Mouse (Mus musculus): Measurements from ENCODE around the gene Scube1.
A peak's percentile ranks its signal among the peaks of the same experiment; 100 is the strongest.

Gene Scube1

DNA sequence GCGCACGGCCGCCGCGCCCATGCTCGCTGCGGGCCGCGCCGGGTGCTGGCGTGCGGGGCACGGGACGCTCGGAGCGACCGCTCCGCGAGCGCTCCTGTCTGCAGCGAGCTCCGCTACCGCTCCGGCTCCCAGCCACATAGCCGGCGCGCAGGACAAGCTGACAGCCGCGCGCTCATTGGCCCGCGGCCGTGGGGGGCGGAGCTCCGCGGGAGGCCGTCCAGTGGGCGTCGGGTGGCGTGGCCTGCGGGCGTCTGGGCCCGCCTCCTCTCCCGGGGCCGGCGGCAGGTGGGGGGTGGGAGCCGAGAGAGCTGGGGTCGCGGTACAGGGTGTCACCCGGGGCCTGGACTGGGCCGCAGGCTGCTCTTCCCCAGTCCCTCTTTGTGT is at the start of gene Scube1:
Scube1 (minus strand) TSS at position 136 of the 384 bp plus-strand sequence.
- peak; percentile 73 to 83 for DNase-seq

DNA sequence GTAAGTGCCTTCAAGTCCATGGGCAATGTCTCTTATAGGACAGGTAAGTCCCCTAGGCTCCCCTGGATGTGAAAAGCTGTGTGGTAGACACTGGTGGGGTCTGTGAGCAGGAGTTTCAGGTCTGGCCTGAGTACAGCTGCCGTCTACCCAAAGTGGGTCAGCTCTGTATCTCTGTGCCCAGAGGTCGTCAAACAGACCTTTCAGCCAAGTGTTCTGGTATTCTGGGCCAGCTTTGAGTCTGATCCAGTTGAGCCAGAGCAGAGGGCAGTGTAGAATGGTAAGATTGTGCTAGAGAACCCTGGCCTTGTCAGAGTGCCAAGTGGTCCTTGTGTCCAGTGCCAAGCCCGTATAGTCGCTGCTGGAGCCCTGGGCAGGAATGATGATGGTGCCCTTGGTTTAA is 48.1 kb upstream of the Scube1 start:
- peak; percentile 9 to 37 for DNase-seq

DNA sequence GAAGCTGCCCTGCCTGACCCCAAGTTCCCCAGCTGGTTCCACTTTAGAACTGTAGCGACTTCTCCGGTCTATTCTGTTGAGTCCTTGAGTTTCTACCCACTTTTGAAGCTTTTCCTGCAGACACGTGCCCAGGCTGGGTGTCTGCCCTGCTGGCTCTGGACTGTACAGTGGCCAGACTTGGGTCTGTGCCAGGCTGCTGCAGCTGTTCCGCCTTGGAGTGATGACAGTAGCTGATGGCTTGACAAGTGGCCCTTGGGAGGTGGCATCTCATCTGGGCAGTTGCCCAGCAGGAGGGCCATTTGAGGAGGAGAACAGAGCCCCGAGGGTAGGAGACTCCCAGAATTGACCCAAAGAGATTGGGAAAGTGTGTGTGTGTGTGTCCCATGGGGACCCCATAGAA is 47.6 kb upstream of the Scube1 start:
- DNase-seq, result peak; percentile 9 to 46

DNA sequence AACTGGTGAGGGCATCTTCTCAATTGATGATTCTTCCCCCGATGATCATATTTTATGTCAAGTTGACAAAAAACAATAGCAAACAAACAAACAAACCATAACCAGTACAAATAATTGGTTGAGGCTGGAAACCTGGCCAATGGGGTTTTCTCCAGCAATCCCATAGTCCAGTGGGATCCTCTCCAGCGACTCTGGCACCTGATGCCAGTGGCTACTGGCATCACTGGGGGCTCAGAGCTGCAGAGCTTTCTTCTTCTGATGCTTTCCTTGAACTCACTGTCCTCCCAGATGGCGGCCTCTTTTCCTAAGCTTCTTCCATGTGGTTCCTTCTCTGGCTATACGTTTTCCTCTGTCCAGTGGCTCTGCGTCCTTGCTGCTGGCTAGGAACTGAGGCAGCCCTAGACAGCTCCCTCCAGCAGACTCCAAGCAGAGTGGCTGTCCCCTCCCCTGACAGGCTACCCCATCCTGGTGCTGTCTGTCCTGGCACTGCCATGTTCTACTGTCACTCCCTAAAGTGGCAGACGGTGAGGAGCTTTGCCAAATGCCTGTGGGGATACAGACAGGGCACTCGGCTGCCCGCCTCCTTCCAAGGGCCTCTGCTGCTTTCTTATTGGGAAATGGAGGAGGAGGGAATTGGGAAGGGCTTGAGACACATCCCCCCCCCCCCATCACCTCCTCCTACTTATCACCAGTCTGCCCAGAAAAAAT is 46.7 kb upstream of the Scube1 start:
- DNase-seq, result no peak

DNA sequence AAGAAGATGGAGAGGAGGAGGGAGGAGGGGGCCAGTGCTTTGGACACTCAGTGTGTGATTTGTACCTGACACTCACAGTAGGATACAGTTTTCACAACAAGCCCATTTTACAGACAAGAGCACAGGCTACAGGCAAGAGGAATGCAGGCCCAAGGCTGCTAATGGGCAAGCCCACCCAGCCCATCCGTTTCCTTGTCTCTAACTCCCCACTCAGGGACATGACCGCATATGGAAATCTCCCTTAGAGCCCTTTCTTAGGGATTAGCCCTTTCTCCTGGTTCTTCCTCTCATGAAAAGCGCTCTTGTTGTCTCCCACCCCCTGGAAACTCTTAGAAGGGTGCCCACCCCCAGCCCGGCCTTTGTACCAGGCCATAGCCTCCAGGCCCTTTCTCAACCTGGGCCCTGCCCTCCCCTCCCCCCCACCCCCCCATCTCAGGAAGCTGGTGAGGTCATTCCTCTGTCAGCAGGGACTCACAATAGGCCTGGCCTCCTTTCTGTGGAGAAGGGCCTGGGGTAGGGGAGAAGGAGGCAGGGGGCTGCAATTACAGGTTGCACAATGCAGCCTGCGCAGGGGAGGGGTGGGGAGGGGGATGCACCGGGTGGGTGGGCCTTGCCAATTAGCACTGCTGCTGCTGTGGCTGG is 40.7 kb upstream of the Scube1 start:
- DNase-seq, result no peak

DNA sequence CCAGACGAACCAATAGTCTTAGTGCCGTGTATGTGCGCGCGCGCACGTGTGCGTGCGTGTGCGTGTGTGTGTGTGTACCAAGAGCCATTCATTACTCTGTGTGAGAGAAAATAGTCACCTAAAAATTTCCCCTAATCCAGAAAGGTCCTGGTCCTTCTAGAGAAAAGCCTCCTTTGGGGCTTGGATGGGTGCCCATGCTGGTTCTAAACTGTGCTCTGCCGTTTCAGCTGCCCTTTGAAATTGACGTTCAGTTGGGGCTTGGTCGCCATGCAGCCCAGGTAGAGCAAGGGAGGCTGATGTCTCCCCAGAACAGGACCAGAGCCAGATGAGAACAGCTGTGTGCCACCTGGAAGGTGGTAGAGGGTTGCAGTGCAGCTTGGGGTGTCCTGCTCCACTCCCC is 36.7 kb upstream of the Scube1 start:
- no peak for DNase-seq

DNA sequence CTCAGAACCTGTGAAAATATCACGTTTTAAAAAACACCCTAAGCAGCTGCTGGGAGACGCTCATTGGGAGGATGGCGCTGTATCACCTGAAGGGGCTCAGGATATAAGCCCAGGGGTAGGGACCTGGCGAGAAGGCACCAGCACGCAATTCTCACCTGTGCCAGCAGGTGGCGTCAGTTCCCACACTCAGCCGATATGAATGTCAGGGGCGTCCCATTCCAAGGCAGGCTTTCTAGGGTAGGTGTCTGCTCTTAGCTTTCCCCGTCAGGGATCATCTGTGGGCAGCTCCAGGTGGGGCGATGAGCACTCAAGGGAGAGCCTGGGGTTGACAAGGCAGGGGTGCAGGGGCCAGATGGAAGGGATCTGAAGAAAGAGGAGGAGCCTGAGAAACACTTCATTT is 35.9 kb upstream of the Scube1 start:
- peak in 1 of 2 experiments; percentile 39 for DNase-seq

DNA sequence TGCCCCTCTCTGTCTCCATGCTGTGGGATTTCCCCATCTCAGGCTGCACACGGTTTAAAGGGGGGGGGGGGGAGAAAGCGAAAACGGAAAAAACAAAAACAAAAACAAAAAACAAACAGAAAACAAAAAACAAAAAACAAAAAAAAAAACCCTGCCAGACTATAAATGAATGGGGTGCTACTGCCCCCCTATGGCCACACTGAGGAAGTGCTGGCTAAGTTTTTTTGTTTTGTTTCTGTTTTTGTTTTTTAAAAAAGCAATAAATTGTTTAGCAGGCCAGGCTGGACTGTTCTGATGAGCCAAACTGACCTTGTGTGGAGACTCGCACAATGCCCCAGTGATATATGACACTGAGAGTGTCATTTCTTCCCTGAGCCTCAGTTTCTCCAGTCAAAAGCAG is 34.1 kb upstream of the Scube1 start:
- DNase-seq, result no peak

DNA sequence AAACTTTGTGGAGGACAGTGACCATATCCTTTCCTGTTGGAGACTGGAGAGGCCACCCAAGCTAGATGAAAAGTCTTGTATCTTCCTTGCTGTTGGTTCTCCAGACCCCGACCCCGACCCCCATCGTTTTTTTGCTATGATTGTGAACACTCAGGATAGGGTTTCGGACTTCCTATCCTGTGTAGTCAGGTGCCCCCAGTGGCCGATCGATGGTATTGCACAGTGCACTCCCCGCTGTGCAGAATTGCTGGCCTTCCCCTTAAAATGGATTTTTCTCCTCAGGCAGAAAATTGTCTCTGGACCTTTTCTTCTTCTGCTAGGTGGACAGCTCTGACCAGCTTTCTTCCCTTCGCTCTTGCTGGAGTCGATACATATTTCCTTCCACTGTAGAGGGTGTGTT is 31.9 kb upstream of the Scube1 start:
- DNase-seq, result no peak

DNA sequence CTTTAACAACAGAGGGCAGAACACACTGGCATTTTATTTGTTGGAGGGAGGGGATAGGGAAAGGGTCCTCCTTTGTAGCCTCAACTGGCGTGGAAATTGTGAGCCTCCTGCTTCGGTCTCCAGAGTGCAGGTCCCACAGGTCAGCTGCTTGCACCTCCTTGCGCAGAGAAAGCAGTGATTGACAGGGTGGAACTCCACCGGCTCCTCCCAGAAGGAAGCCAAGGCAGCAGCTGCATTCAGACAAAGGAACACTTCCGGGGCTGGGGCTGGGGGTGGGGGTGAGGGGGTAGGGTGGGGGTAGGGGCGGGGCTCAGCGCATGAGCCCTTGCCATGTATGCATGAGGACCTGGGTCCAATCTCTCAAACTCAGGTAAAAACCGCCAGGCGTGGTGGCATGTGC is 24.6 kb upstream of the Scube1 start:
- DNase-seq, result no peak

DNA sequence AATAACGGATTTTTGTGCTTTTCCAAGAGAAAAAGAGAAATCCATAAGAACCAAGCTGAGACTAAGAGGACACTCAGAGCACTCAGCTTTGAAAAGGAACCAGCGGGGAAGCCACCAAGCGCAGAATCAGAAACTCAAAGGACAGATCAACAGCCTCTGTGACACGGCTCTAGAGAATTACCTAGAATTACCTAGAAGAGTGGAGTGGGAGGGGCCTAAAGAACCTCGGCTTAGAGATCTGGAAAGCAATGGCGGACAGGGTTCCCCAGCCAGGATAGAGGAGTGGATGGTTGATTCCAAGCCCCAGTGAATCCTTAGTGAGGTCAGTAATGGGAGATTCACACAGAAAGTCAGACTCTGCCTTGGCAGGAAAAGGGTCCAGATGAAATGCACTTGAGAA is 24.2 kb upstream of the Scube1 start:
- no peak for DNase-seq

DNA sequence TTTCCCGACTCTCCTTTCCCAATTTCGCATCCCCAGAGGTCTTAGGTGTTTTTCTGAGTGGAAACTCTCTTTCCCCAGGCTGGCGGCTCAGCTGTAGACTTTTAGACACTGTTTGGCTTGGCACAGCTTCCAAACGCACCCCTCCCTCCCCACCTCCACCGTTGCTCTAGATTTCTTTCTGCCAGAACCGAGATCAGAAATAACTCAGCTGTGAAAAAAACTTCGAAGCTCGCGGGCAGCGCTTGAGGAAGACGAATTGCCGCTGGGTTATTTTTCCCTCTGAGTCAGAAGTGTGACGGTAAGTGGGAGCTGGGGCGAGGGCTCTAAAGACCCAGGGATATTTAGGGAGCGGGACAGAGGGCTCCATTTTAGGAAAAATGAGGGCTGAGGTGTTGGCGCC is 21.5 kb upstream of the Scube1 start:
- no peak for DNase-seq

DNA sequence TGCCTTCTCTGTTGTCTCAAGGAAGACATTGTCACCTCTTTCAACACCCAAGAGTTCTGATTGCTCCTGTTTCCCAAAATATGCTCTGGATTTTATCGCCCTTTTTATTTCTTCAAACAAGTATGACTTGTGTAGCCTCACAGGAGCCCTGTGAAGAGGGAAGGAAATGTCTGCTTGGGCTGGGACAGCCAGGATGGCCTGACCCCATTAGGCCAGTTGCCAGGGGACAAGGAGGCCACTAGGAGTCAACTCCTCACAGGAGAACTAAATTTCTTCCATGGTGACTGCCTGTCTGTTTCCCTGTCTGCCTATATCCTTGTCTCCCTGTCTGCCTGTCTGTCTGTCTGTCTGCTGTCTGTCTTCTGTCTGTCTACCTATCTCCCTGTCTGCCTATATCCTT is 17.2 kb upstream of the Scube1 start:
- DNase-seq, result peak; percentile 13 to 30

DNA sequence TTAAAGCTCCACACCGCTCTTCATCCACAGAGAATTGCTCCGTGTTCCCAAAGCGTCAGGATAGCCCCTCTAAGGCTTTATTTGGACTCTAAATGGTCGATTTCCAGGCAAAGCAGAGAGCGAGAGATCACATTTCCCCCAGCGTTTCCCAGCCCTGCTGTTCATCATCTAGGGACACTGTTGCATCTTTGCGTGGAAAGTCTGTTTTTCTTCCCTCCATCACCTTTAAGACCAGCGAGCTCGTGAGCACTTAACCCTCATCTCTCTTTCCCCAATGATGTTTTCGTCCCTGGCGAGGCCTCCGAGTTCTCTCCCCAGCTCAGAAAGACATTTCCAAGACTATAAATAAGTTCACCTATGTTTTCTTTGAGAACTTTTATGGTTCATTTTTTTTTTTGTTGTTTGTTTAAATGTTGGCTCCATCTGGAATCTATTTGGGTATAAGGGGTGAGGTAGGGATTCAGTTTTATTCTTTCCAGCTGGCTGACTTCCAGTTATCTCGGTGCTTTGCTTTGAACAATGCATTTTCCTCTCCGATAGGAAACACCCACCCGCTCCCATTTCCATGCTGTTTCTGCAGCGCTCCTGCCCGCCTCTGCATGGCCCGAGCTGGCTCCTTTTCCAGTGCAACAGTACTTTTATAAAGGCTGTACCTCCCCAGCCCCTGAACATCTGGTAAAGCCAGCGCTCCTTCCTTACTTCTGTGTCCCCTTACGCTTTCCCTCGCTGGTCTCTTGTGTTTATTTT is 16.0 kb upstream of the Scube1 start:
- no peak for DNase-seq

DNA sequence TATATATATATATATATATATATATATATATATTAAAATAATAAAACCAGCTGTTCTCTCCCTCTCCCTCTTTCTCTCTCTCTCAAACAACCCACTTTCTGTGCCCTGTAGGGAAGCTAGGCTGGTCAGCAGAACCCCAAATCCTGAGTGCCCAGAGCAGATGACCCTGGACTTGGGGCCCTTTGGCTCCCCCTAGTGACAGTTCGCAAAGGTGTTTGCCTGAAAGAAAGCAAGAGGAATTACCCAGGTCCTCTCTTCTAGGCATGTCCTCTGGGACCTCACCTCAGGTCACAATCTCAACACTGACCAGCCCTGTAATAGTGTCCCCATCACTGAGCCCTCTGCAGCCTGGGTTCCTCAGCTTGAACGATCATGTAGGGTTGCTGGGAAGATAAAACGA is 2.8 kb upstream of the Scube1 start:
- DNase-seq, result peak; percentile 18 to 66

DNA sequence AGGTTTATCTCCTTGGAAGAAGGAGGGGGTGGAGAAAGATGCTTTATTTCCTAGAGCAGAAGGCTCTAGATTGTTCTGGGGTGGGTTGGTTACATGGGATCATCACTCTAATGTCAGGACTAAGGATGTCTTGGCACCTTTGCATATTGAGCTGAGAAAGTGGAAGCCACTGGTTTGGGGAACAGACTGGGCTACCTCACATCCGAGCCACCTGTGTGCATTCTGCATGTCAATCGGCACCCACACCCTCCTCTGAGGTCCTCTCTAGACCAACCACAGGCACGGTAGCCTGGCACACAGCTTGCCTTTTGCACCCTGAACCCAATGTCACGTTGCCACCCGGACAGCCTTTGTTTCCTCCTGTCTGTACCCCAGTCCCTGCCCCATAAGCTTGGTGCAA is 1.9 kb upstream of the Scube1 start:
- no peak for DNase-seq

DNA sequence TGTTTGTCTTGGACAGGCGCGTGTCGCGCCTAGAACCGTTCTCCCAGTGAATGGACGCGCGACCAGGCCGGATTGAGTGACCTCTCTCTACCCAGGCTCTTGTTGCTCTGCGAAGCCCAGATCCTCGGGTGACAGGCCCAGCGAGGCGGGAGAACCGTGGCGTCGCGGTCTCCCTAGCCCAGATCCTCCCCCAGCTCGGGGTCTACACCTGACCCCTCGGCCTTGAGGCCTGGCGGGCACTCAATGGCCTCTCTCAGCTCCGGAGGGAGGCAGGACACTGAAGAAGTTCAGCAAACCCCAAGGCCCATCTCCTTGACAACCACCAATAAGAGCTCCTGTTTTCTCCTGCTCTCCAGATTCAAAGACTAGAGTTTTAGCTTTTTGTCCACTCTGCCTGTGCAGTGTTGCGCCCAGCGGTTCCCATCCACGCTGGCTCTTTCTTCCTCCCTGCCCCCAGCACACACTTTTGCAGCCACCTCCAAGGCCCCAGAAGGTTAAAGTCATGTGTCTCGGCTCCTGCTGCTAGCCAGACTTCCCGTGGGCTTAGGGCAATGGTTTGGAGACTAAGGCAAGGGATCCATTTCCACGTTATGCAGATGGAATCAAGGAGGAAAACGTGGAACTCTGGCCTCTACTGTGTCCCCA is 857 bp upstream of the Scube1 start:
- DNase-seq, result no peak

DNA sequence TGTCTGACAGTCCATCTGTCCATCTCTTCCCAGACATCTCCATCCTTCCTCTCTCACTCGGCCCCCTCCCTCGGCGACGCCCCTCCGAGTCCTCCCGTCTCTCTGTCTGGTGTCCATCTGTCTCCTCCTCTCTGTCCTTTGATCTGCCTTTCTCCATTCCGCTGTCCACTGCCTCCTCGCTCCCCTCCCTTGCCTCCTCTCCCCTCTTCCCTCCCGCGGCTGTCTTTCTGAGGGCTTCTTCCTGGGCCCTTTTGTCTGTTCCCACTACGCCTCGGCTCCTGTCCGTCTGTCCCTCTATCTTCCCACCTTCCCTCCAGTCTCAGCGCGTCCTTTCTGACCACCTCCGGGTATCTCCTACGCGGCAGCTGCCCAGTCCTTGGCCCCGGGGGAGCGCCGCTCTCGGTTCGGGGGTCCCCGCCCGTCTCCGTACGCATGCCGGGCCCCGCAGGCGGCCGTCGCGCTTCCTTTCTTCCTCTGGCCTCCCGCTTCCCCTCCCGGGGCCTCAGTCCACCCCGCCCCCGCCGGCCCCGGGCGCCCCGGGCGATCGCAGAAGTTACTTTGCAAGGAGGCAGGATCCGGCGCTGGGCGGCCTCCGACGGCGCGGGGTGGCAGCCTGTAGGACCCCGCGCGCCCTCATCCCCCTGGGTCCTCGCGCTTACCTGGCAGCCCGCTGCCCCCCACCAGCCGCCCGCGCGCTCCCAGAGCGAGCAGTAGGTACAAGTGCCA is 498 bp downstream of the Scube1 start:
- no peak for DNase-seq

DNA sequence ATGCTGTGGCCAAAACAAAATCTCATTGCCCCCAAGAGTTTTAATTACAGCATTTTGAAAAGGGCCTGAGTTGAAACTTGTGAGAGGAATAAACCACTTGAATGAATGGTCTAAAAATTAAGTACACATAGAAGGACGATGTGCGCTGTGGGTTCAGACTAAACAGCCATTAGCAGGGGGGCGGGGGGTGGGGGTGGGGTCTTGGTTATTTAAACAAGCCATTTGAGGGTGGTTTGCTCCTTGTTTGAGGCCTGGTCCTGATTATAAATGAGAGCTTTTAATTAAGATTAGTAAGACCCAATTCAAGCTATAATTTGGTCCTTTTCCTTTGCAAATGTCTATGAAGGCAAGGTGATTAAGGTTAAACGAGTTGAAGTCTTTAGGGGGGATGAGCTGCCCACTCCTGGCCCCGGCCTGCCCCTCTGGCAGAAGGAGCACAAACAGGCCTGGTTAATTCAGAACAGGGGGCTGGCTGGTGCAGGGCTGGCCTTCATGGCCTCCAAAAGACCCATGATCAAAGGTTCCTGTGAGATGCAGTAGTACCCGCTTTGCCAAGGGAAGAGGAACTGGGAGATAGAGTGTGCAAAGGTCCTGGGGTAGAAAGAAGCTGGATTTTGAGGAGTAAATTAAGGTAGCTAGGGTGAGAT is 9.1 kb downstream of the Scube1 start:
- DNase-seq, result no peak

DNA sequence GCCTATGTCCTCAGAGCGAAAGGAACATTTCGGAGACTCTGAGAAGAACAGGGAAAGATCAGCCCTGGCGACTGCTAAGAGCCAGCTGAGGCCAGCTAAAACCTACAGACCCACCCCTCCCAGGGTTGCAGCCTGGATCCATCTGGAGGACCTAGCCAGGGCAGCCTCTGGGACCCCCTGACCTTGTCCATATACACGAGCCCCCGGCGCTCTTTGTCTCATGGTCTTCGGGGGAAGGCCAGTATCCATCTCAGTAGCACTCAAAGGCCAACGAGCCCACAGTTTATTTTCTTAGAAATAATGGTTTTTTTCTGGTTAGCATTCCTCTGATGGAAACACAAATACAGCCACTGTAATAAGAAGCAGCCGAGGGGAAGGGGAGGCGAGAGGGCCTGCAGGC is 12.0 kb downstream of the Scube1 start:
- DNase-seq, result no peak

DNA sequence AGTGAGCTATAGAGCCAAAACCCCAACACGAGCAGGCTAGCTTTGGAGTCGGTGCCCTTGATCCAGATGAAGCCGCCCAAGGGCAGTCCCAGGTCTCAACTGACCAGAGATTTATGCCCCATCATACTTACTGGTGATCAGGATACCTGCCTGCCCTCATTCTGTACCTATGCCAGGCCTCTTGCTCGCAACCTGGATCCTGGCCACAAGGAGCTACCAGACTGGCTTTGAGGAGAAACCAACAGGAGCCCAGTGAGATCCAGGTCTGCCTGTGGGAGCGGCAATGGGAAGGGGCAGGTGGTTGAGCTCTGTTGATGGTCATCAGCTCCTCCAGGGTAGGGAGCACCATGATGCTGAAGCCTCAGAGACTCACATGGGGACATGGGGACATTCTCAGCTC is 12.5 kb downstream of the Scube1 start:
- DNase-seq, result no peak

Measured in kidney, adult 8-10 months (tissue).